Mouse (Mus musculus): ENCODE measurements around the gene Itpkb.

The Itpkb gene

GRCm38 (mm10) chr1:180473566-180473965, 143.3 kb downstream of the Itpkb start:
- DNase-seq, result no peak

Measured in B cell, adult 2 months (primary cell).